Mouse (Mus musculus): ENCODE results near the gene Gtsf1l. TPM values are rescaled to one million over a fixed set of nuclear protein-coding genes. Genes with fewer than 3 reads are reported as not detected.
"Not testable (repeated sequence)": the region's sequence is repeated elsewhere in the genome, so short reads cannot be mapped to it uniquely, and the experiment has no call there.

Gtsf1l gene
- polyA plus RNA-seq, 1 experiment from 2014 or later = not detected

GRCm38 (mm10) chr2:163061203-163062118, 26.2 kb downstream of the Gtsf1l start:
- Histone ChIP-seq H3K36me3 (ENCODE audit: control insufficient read depth, insufficient read depth, low read length) (peaks cover 5% of the 10 kb centered on the region; the same call in 1 of the 2 replicates), H3K9ac (ENCODE audit: low read length) (no peak overlapping the region), H3K4me2 (no peak overlapping the region), H3K4me3 (ENCODE audit: low read depth, low read length) (no peak overlapping the region), H3K27me3 (ENCODE audit: control insufficient read depth, insufficient read depth, low read length) (no peaks in the 10 kb centered on the region), H3K9me3 (ENCODE audit: control insufficient read depth, low read length) (no peaks in the 10 kb centered on the region), H3K27ac (ENCODE audit: low read depth, low read length) (no peak overlapping the region), H3K4me1 (ENCODE audit: control insufficient read depth, insufficient read depth, low read length) (no peaks in the 10 kb centered on the region)
- ATAC-seq (ENCODE audit: low FRiP score) (no peak), DNase-seq (ENCODE audit: low spot score, missing footprints) (peak; percentile 51)
- WGBS = 88% methylated on average over 8 of the region's 8 CpGs

DNA sequence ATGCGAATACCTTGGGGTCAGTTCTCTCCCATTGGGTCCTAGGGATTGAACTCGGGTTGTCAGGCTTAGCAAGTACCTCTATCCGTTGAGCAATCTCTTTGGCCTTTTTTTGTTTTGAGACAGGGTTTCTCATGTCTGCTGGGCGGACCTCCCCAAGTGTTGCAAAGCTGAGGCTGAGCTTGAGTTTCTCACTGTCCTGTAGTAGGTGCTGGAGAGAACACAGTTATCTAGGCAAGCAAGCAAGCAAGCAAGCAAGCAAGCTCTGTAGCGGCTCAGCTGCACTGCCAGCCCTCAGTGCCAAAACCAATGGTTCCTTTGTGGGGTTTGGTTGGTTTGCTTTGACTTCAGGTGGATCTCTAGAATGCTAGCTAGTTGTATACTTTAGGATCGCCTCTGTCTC, 27.0 kb downstream of the Gtsf1l start:
- peaks cover 5% of the 10 kb centered on the region; the same call in 1 of the 2 replicates for H3K36me3 ChIP-seq (ENCODE audit: control insufficient read depth, insufficient read depth, low read length)
- WGBS = 73% methylated on average over 6 of the region's 6 CpGs
- H3K4me1 ChIP-seq (ENCODE audit: control insufficient read depth, insufficient read depth, low read length) = peaks cover 7% of the 10 kb centered on the region
- H3K9me3 ChIP-seq (ENCODE audit: control insufficient read depth, low read length) = no peaks in the 10 kb centered on the region
- no peak overlapping the region for H3K9ac ChIP-seq (ENCODE audit: low read length)
- H3K27me3 ChIP-seq (ENCODE audit: control insufficient read depth, insufficient read depth, low read length) = no peaks in the 10 kb centered on the region
- no peak overlapping the region for H3K4me2 ChIP-seq
- DNase-seq (ENCODE audit: low spot score, missing footprints) = peak; percentile 65
- H3K4me3 ChIP-seq (ENCODE audit: low read depth, low read length) = no peak overlapping the region
- H3K27ac ChIP-seq (ENCODE audit: low read depth, low read length) = no peak overlapping the region
- no peak for ATAC-seq (ENCODE audit: low FRiP score)

DNA sequence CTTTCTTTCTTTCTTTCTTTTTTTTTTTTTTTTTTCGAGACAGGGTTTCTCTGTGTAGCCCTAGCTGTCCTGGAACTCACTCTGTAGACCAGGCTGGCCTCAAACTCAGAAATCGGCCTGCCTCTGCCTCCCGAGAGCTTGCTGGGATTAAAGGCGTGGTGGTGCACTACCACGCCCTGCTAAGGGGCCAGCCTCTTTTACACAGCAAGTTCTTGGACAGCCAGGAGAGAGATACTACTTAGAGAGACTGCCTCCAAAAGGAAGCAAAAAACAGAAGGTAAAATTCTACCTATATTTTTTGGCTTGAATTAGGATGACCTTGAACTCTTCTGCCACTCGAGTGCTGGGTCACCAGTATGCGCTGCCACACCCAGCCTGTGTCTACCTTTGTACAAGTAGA, 28.7 kb downstream of the Gtsf1l start:
- H3K4me1 ChIP-seq (ENCODE audit: control insufficient read depth, insufficient read depth, low read length) = peaks cover 13% of the 10 kb centered on the region
- peak; percentile 51 for DNase-seq (ENCODE audit: low spot score, missing footprints)
- H3K9ac ChIP-seq (ENCODE audit: low read length); H3K27me3 ChIP-seq (ENCODE audit: control insufficient read depth, insufficient read depth, low read length); H3K9me3 ChIP-seq (ENCODE audit: control insufficient read depth, low read length); ATAC-seq (ENCODE audit: low FRiP score); H3K4me2 ChIP-seq; H3K4me3 ChIP-seq (ENCODE audit: low read depth, low read length); H3K27ac ChIP-seq (ENCODE audit: low read depth, low read length); H3K36me3 ChIP-seq (ENCODE audit: control insufficient read depth, insufficient read depth, low read length): not testable (repeated sequence)
- 94% methylated on average over 6 of the region's 7 CpGs for WGBS

- Histone ChIP-seq H3K4me3 (ENCODE audit: low read depth, low read length) (no peak overlapping the region), H3K9me3 (ENCODE audit: control insufficient read depth, low read length) (no peaks in the 10 kb centered on the region), H3K27ac (ENCODE audit: low read depth, low read length) (no peak overlapping the region), H3K27me3 (ENCODE audit: control insufficient read depth, insufficient read depth, low read length) (no peaks in the 10 kb centered on the region), H3K9ac (ENCODE audit: low read length) (no peak overlapping the region), H3K4me1 (ENCODE audit: control insufficient read depth, insufficient read depth, low read length) (peaks cover 15% of the 10 kb centered on the region), H3K36me3 (ENCODE audit: control insufficient read depth, insufficient read depth, low read length) (no peaks in the 10 kb centered on the region), H3K4me2 (no peak overlapping the region)
- DNase-seq (ENCODE audit: low spot score, missing footprints) = peak; percentile 79
- no peak for ATAC-seq (ENCODE audit: low FRiP score)
- WGBS = 84% methylated on average over 9 of the region's 9 CpGs
Observed at GRCm38 (mm10) chr2:163056584-163056983, 31.1 kb downstream of the Gtsf1l start.

- H3K9ac ChIP-seq (ENCODE audit: low read length) = peak overlapping the region; percentile 80
- no peaks in the 10 kb centered on the region for H3K27me3 ChIP-seq (ENCODE audit: control insufficient read depth, insufficient read depth, low read length)
- H3K4me3 ChIP-seq (ENCODE audit: low read depth, low read length) = peak overlapping the region; percentile 71
- WGBS = 26% methylated on average over 5 of the region's 5 CpGs
- ATAC-seq (ENCODE audit: low FRiP score) (no peak), DNase-seq (ENCODE audit: low spot score, missing footprints) (no peak)
- H3K9me3 ChIP-seq (ENCODE audit: control insufficient read depth, low read length) = no peaks in the 10 kb centered on the region
- peak overlapping the region; percentile 95 for H3K4me2 ChIP-seq
- peaks cover 15% of the 10 kb centered on the region for H3K4me1 ChIP-seq (ENCODE audit: control insufficient read depth, insufficient read depth, low read length)
- H3K27ac ChIP-seq (ENCODE audit: low read depth, low read length) = no peak overlapping the region
- no peaks in the 10 kb centered on the region for H3K36me3 ChIP-seq (ENCODE audit: control insufficient read depth, insufficient read depth, low read length)
Observed at GRCm38 (mm10) chr2:163055715-163056114, 31.9 kb downstream of the Gtsf1l start.

DNA sequence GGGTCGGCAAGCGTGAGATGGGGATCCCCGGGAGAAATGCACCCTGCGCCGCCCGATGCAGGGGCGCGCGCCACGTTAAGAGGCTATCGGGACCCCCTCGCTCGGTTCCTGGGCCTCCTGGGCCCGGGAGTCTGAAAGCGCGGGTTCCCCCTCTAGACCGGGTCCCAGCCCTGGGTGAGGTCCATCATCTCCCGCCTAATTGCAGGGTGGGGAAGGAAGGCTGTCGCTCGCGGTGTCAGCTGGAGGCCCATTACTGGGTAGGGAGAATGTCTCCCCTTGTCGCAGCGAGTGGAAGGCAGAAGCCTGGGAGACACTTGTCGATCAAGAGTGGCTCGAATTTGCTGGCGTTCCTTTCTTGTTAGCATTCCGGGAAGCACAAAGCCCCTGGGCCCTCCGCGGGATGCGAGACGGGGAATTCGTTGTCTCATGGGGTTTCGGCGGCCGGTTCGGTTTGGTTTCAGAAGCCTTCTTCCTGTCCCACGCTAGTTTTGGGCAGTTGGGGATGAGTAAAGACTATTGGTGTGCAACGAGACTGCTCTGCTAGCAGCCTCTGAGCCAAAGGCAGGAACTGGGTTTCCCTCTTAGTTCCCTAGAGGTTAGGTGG, 32.7 kb downstream of the Gtsf1l start:
- Histone ChIP-seq H3K4me3 (ENCODE audit: low read depth, low read length) (peak overlapping the region; percentile 71), H3K4me1 (ENCODE audit: control insufficient read depth, insufficient read depth, low read length) (peaks cover 15% of the 10 kb centered on the region), H3K27ac (ENCODE audit: low read depth, low read length) (no peak overlapping the region; the same call in 1 of the 2 replicates), H3K4me2 (peak overlapping the region; percentile 95), H3K36me3 (ENCODE audit: control insufficient read depth, insufficient read depth, low read length) (no peaks in the 10 kb centered on the region), H3K9me3 (ENCODE audit: control insufficient read depth, low read length) (no peaks in the 10 kb centered on the region), H3K27me3 (ENCODE audit: control insufficient read depth, insufficient read depth, low read length) (no peaks in the 10 kb centered on the region), H3K9ac (ENCODE audit: low read length) (peak overlapping the region; percentile 80)
- ATAC-seq (ENCODE audit: low FRiP score) (peak; percentile 45), DNase-seq (ENCODE audit: low spot score, missing footprints) (peak; percentile 95)
- under 1% methylated on average over 38 of the region's 38 CpGs for WGBS

GRCm38 (mm10) chr2:163054335-163054840, 33.3 kb downstream of the Gtsf1l start, which contains the start of gene Mybl2:
Gene Mybl2, plus strand, starts transcription at chr2:163054687.
- Histone ChIP-seq H3K4me3 (ENCODE audit: low read depth, low read length) (peak within 1 kb of the TSS; percentile 71), H3K27me3 (ENCODE audit: control insufficient read depth, insufficient read depth, low read length) (no peaks in the 10 kb centered on the region), H3K4me1 (ENCODE audit: control insufficient read depth, insufficient read depth, low read length) (peaks cover 15% of the 10 kb centered on the region), H3K27ac (ENCODE audit: low read depth, low read length) (peak within 1 kb of the TSS; percentile 37; the same call in 1 of the 2 replicates), H3K4me2 (peak within 1 kb of the TSS; percentile 95), H3K36me3 (ENCODE audit: control insufficient read depth, insufficient read depth, low read length) (no peaks in the 10 kb centered on the region), H3K9me3 (ENCODE audit: control insufficient read depth, low read length) (no peaks in the 10 kb centered on the region), H3K9ac (ENCODE audit: low read length) (peak within 1 kb of the TSS; percentile 80)
- WGBS = under 1% methylated on average over 48 of the region's 48 CpGs
- ATAC-seq (ENCODE audit: low FRiP score) (peak; percentile 100), DNase-seq (ENCODE audit: low spot score, missing footprints) (peak; percentile 99)

DNA sequence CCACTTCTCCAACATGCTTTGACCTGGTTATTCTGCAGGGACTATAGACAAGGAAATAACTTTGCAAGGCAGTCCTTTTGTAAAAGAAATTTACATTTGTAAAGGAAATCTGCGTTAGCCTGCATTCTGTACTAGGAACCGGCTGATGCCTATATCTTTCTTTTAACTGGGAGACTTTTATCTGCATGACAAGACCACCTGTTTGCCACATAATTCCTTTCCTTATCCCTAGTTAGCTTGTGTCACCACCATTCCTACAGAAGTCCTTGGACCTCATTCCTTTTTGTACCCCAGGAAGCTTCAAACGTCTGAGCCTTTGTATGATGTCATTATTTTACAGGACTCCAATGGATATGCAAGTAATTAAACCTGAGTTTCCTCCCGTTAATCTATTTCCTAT, 34.8 kb downstream of the Gtsf1l start:
- 67% methylated on average over 4 of the region's 4 CpGs for WGBS

DNA sequence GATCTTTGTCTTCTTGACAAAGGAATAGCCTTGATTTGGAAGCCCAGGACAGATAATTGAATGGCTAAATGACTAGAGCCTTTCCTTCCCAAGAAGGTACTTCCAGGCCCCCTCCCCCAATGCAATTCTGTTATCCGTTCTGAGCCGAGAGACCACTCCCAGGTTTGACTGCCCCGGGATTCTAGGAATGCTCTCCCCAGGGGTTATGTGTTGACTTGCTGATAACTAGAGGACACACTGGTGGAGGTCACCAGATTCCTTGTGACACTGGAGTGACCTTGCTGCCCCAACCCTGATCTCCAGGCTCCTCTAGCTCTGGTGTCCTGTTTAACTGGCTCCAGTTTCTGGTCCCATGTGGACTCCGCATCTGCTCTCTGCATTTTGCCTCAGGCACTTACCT, 35.6 kb downstream of the Gtsf1l start:
- H3K9ac ChIP-seq (ENCODE audit: low read length) = no peak overlapping the region
- ATAC-seq (ENCODE audit: low FRiP score) (no peak), DNase-seq (ENCODE audit: low spot score, missing footprints) (peak; percentile 75)
- H3K27me3 ChIP-seq (ENCODE audit: control insufficient read depth, insufficient read depth, low read length) = no peaks in the 10 kb centered on the region
- H3K36me3 ChIP-seq (ENCODE audit: control insufficient read depth, insufficient read depth, low read length) = peaks cover 2% of the 10 kb centered on the region; the same call in 1 of the 2 replicates
- H3K4me2 ChIP-seq = no peak overlapping the region
- H3K9me3 ChIP-seq (ENCODE audit: control insufficient read depth, low read length) = no peaks in the 10 kb centered on the region
- no peak overlapping the region for H3K4me3 ChIP-seq (ENCODE audit: low read depth, low read length)
- no peak overlapping the region for H3K27ac ChIP-seq (ENCODE audit: low read depth, low read length)
- 32% methylated on average over 4 of the region's 4 CpGs for WGBS
- H3K4me1 ChIP-seq (ENCODE audit: control insufficient read depth, insufficient read depth, low read length) = peaks cover 15% of the 10 kb centered on the region

More for the DNA sequence above, 34.8 kb downstream of the Gtsf1l start:
- peak; percentile 66 for DNase-seq (ENCODE audit: low spot score, missing footprints)
- no peaks in the 10 kb centered on the region for H3K36me3 ChIP-seq (ENCODE audit: control insufficient read depth, insufficient read depth, low read length)
- ATAC-seq (ENCODE audit: low FRiP score) = no peak
- no peaks in the 10 kb centered on the region for H3K27me3 ChIP-seq (ENCODE audit: control insufficient read depth, insufficient read depth, low read length)
- peaks cover 15% of the 10 kb centered on the region for H3K4me1 ChIP-seq (ENCODE audit: control insufficient read depth, insufficient read depth, low read length)
- no peaks in the 10 kb centered on the region for H3K9me3 ChIP-seq (ENCODE audit: control insufficient read depth, low read length)
- no peak overlapping the region for H3K4me3 ChIP-seq (ENCODE audit: low read depth, low read length)
- no peak overlapping the region for H3K9ac ChIP-seq (ENCODE audit: low read length)
- no peak overlapping the region for H3K27ac ChIP-seq (ENCODE audit: low read depth, low read length)
- H3K4me2 ChIP-seq = no peak overlapping the region
